14 mouse cellular contexts compared by ENCODE assay signal in the genomic region with DNA sequence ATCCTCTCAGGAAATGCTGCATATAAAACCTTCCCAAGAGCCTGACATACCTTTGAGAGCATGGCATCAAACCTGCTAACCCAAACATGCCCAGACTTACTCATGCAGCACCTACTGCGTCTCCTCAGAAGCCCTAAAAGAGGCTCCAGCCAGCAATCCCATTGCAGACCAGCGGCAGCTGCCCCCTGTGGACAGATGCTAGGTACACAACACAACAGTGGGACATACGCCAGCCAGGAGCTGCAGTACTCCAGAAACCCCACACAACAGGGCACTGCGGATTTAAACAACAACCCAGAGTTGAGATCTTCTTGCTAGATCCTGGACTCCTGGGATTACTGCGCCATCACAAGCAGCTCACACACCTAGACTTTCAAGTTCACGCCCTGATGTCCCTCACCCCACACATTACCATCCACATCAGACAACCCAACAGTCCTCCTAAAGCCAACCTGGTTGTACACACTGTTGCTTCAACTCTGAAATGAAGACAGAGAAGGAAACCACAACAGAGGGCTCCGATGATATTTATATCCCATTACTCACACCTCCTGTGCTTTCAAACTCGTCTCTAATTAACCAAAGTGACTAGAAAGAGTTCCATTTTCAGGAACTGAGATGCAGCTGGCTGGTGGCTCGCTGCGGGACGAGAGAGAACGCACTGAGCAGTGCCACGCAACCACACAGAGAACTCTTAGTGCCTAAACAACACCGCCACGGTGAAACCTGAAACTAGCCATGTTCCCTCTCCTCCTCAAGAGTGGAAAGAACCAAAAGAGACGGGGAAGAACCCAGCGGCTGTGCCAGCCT. TPM values are rescaled to one million over a fixed set of nuclear protein-coding genes. Genes with fewer than 3 reads are reported as not detected.
A peak's percentile ranks its signal among the peaks of the same experiment; 100 is the strongest.
DNase-seq lines count a peak whose midpoint lies in the region; ATAC-seq lines count a peak whose summit lies in the region.
"Had no signal": no experiment of that assay in that cellular context is flagged by ENCODE, and none has a peak within 500 bp of the region (broad histone marks: within the 10 kb centered on the region; RNA-seq: fewer than 3 reads in every experiment).

No protein-coding gene starts in this region.

- peak; percentile 30 to 32 for DNase-seq in left cerebral cortex, postnatal 36 days (ENCODE audit: low spot score in 2 of 2)
- no peak for DNase-seq in left cerebral cortex, adult 11 months (ENCODE audit: low spot score)
- DNase-seq in CD4-positive, CD25-positive, alpha-beta regulatory T cell, adult 2 months (ENCODE audit: low read depth, low spot score): peak; percentile 62
- peak; percentile 51 for DNase-seq in ZHBTc4 (ENCODE audit: low read depth, low spot score)
- DNase-seq in adrenal gland, postnatal 10 days: no peak
- no peak for DNase-seq in hindbrain, embryonic 11.5 days (ENCODE audit: low spot score)
- DNase-seq in kidney, adult 8-10 months: no peak
- DNase-seq: embryo, embryonic 11 days; kidney, postnatal 36 days; lung, postnatal 14 days had no signal

- H3K9me3 ChIP-seq in hindbrain, embryonic 11.5 days (ENCODE audit: control insufficient read depth, low read length): no peaks in the 10 kb centered on the region
- H3K9me3 ChIP-seq: forebrain, embryonic 12.5 days had no signal

- no peaks in the 10 kb centered on the region for H3K36me3 ChIP-seq in hindbrain, embryonic 11.5 days (ENCODE audit: control insufficient read depth, insufficient read depth, low read length)
- H3K36me3 ChIP-seq: limb, embryonic 12.5 days had no signal

- no peaks in the 10 kb centered on the region for H3K4me1 ChIP-seq in hindbrain, embryonic 11.5 days (replicated peaks; ENCODE audit: control insufficient read depth, insufficient read depth, low read length)

- no peak overlapping the region for H3K27ac ChIP-seq in hindbrain, embryonic 11.5 days (ENCODE audit: low read depth, low read length)
- H3K27ac ChIP-seq: forebrain, embryonic 12.5 days; limb, embryonic 12.5 days had no signal

- intact Hi-C loops in left cerebral cortex, postnatal 36 days (cut with DNase I): no loop called here

- peak; percentile 34; the same call in 1 of the 2 replicates for ATAC-seq in monocyte, adult 5-6 weeks (replicated peaks; ENCODE audit: insufficient number of reproducible peaks, low FRiP score, low TSS enrichment, poor library complexity, severe bottlenecking)
- ATAC-seq in hindbrain, embryonic 11.5 days (ENCODE audit: low FRiP score): no peak
- ATAC-seq: Patski had no signal

- WGBS in hindbrain, embryonic 11.5 days: 84% methylated on average over 17 of the region's 17 CpGs

- H3K27me3 ChIP-seq in hindbrain, embryonic 11.5 days (ENCODE audit: control insufficient read depth, insufficient read depth, low read length): no peaks in the 10 kb centered on the region
- H3K27me3 ChIP-seq: forebrain, embryonic 12.5 days; limb, embryonic 12.5 days; Patski had no signal

- no peak overlapping the region for H3K9ac ChIP-seq in hindbrain, embryonic 11.5 days (ENCODE audit: low read depth, low read length)
- H3K9ac ChIP-seq: forebrain, embryonic 12.5 days; limb, embryonic 12.5 days had no signal

- H3K4me2 ChIP-seq in hindbrain, embryonic 11.5 days (replicated peaks; ENCODE audit: low read depth, low read length): no peak overlapping the region
- H3K4me2 ChIP-seq: forebrain, embryonic 12.5 days; limb, embryonic 12.5 days had no signal

- no peak overlapping the region for H3K4me3 ChIP-seq in hindbrain, embryonic 11.5 days (ENCODE audit: low read depth, low read length)
- H3K4me3 ChIP-seq: forebrain, embryonic 12.5 days; limb, embryonic 12.5 days had no signal

RNA-seq across cellular contexts. Expression of a gene that starts 55.1 kb away (rescaled TPM):
- 10 to 100 TPM; 59.9 to 60.6 TPM for total RNA-seq in left cerebral cortex, postnatal 36 days (2021)
- total RNA-seq in monocyte, adult 5-6 weeks (2017): 267 to 321 TPM (median 302 TPM) in 3 replicates
- total RNA-seq in adrenal gland, postnatal 10 days (2021): 10 to 100 TPM; 82.8 to 91.1 TPM
- polyA plus RNA-seq in hindbrain, embryonic 11.5 days (2014; fragmentation: Nextera tagmentation; extraction: Ambion mirVana): 33.3 and 37.2 TPM in 2 replicates

Comparison
In these comparisons a context has a peak if more than half of its experiments do, and no peak if none do; other contexts are left out.
1. DNase-seq: peak in left cerebral cortex, postnatal 36 days (2 of 2), CD4-positive, CD25-positive, alpha-beta regulatory T cell, adult 2 months (single experiment) and ZHBTc4 (single experiment); none in left cerebral cortex, adult 11 months (single experiment), adrenal gland, postnatal 10 days (single experiment), hindbrain, embryonic 11.5 days (single experiment) and kidney, adult 8-10 months (0 of 2).